Mouse (Mus musculus) embryonic facial prominence, embryonic 11.5 days (tissue): ENCODE measurements around the gene Bdnf. TPM values are rescaled to one million over a fixed set of nuclear protein-coding genes. Genes with fewer than 3 reads are reported as not detected.

Experiments
- ATAC-seq: fragments of 200-750 bp; cut with Nextera tagmentation; replicated peaks from 2 replicates; pipeline ENCODE4 v1.8.0; 2017; ENCODE audit warnings: low read depth; ENCODE audit not compliant: insufficient number of reproducible peaks, low FRiP score, low TSS enrichment
- DNase-seq: peaks from one replicate; pipeline ENCODE4 v3.0.0-alpha.2; 2015; ENCODE audit warnings: low spot score
- H3K27ac ChIP-seq: fragments of 300-500 bp; sonication (generic); replicated peaks from 2 replicates; pipeline ENCODE4 v1.5.1; 2014; ENCODE audit warnings: mild to moderate bottlenecking, low read depth, low read length, control low read depth
- H3K27me3 ChIP-seq: fragments of 300-500 bp; sonication (generic); 2 replicates; pipeline ENCODE4 v1.6.1; 2014; ENCODE audit warnings: mild to moderate bottlenecking, low read length, moderate library complexity, mixed read lengths; ENCODE audit not compliant: control insufficient read depth, insufficient read depth
- H3K36me3 ChIP-seq: fragments of 300-500 bp; sonication (generic); replicated peaks from 2 replicates; pipeline ENCODE4 v1.6.1; 2014; ENCODE audit warnings: low read depth, mild to moderate bottlenecking, low read length, moderate library complexity, mixed read lengths; ENCODE audit not compliant: control insufficient read depth, insufficient read depth
- H3K4me1 ChIP-seq: fragments of 300-500 bp; sonication (generic); 2 replicates; pipeline ENCODE4 v1.6.1; 2014; ENCODE audit warnings: low read length, mixed read lengths; ENCODE audit not compliant: control insufficient read depth, insufficient read depth
- H3K4me2 ChIP-seq: fragments of 300-500 bp; sonication (generic); 2 replicates; pipeline ENCODE4 v1.6.1; 2014; ENCODE audit warnings: low read depth, mild to moderate bottlenecking, control low read depth, low read length, moderate library complexity
- H3K4me3 ChIP-seq: fragments of 300-500 bp; sonication (generic); 2 replicates; pipeline ENCODE4 v1.5.1; 2014; ENCODE audit warnings: low read depth, low read length, control low read depth
- H3K9ac ChIP-seq: fragments of 300-500 bp; sonication (generic); replicated peaks from 2 replicates; pipeline ENCODE4 v1.6.1; 2014; ENCODE audit warnings: mild to moderate bottlenecking, control low read depth, low read length
- H3K9me3 ChIP-seq: fragments of 300-500 bp; sonication (generic); replicated peaks from 2 replicates; pipeline ENCODE4 v1.6.1; 2016; ENCODE audit warnings: mild to moderate bottlenecking, low read length, inconsistent platforms, mixed read lengths; ENCODE audit not compliant: control insufficient read depth
- WGBS: fragments of 180-500 bp; shearing (Covaris S2); extraction: QIAGEN DNeasy Blood & Tissue Kit; methylation state at CpG from one replicate; pipeline ENCODE4 v1.1.7; 2014; 5-methylcytosine and 5-hydroxymethylcytosine counted together
- polyA plus RNA-seq: library from polyadenylated mRNA; unstranded; fragments of >200 nt; fragmentation: Nextera tagmentation; extraction: Ambion mirVana; gene quantifications from 2 replicates; pipeline ENCODE4 v1.2.1, GENCODE M21; 2014

The Bdnf gene
- polyA plus RNA-seq: 6.6 and 7.9 TPM in 2 replicates

- no peaks in the 10 kb centered on the region for H3K9me3 ChIP-seq
- no peak within 1 kb of the TSS for H3K27ac ChIP-seq
- H3K36me3 ChIP-seq: no peaks in the 10 kb centered on the region
- peak within 1 kb of the TSS; percentile 38 for H3K4me3 ChIP-seq
- peaks cover 35% of the 10 kb centered on the region for H3K27me3 ChIP-seq
- no peaks in the 10 kb centered on the region for H3K4me1 ChIP-seq
- ATAC-seq (no peak), DNase-seq (no peak)
- H3K4me2 ChIP-seq: peak within 1 kb of the TSS; percentile 79
- H3K9ac ChIP-seq: no peak within 1 kb of the TSS
- WGBS: under 1% methylated on average over 15 of the region's 15 CpGs
These were observed at the start of gene Bdnf for GRCm38 (mm10) chr2:109674532-109674931. Bdnf (plus strand) TSS chr2:109674700.

DNA sequence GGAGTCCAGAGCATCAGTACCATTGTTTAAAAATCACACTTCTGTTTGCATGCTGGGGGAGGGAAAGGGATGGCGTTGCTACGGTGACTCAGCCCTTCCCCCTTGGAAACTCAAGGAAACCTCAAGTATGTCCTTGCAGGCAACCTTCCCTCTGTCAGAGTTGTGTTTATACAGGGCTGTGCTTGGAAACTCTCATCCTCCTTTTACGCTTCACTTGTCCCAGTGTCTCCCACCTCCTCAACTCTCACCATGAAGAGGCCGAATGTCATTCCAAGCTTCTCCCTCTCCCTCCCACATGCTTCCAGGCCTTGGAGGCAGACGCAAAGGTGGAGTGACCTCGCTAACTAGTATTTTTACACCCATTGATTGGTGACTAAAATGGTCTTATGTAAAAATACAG lies 47.6 kb upstream of the Bdnf start:
- Histone ChIP-seq H3K36me3 (no peaks in the 10 kb centered on the region), H3K27me3 (no peaks in the 10 kb centered on the region), H3K9ac (no peak overlapping the region), H3K4me2 (no peak overlapping the region), H3K4me1 (no peaks in the 10 kb centered on the region), H3K27ac (no peak overlapping the region), H3K9me3 (no peaks in the 10 kb centered on the region), H3K4me3 (no peak overlapping the region)
- no peak for ATAC-seq
- DNase-seq: no peak
- WGBS: 64% methylated on average over 6 of the region's 6 CpGs

- Histone ChIP-seq H3K9me3 (no peaks in the 10 kb centered on the region), H3K9ac (no peak overlapping the region), H3K4me3 (peak overlapping the region; percentile 38), H3K27me3 (peaks cover 35% of the 10 kb centered on the region), H3K4me1 (no peaks in the 10 kb centered on the region), H3K36me3 (no peaks in the 10 kb centered on the region), H3K27ac (no peak overlapping the region), H3K4me2 (peak overlapping the region; percentile 79)
- DNase-seq: peak; percentile 50
- under 1% methylated on average over 48 of the region's 48 CpGs for WGBS
- no peak; the same call in 1 of the 2 replicates for ATAC-seq
These were observed 718 bp upstream of the Bdnf start for GRCm38 (mm10) chr2:109673509-109674455.

DNA sequence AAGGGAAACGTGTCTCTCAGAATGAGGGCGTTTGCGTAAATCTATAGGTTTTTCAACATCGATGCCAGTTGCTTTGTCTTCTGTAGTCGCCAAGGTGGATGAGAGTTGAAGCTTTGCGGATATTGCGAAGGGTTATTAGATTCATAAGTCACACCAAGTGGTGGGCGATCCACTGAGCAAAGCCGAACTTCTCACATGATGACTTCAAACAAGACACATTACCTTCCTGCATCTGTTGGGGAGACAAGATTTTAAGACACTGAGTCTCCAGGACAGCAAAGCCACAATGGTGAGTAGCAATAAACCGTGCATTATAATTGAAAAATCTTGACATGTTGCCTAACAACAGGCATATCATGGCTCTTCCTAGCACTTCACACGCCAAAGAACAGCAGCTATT lies 551 bp downstream of the Bdnf start:
- ATAC-seq (no peak), DNase-seq (no peak)
- Histone ChIP-seq H3K4me3 (no peak overlapping the region), H3K36me3 (no peaks in the 10 kb centered on the region), H3K9ac (no peak overlapping the region), H3K27ac (no peak overlapping the region), H3K4me2 (no peak overlapping the region), H3K27me3 (peaks cover 35% of the 10 kb centered on the region), H3K4me1 (no peaks in the 10 kb centered on the region), H3K9me3 (no peaks in the 10 kb centered on the region)
- WGBS: 6% methylated on average over 11 of the region's 11 CpGs

DNA sequence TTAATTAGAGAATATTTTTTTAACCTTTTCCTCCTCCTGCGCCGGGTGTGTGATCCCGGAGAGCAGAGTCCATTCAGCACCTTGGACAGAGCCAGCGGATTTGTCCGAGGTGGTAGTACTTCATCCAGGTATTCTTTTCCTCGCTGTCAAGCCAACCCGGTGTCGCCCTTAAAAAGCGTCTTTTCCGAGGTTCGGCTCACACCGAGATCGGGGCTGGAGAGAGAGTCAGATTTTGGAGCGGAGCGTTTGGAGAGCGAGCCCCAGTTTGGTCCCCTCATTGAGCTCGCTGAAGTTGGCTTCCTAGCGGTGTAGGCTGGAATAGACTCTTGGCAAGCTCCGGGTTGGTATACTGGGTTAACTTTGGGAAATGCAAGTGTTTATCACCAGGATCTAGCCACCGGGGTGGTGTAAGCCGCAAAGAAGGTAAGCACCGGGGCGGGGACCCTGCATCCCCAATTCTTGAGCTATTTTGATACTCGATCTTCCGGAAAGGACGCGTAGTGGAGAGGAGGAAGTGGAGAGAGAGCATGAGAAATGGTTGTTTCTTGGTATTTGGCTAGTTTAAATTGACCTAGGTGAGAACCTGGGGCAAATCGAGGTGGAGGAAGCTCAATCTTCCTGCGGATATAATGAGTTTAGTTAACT lies 1.6 kb downstream of the Bdnf start:
- DNase-seq: peak; percentile 88
- Histone ChIP-seq H3K36me3 (no peaks in the 10 kb centered on the region), H3K27ac (no peak overlapping the region), H3K27me3 (peaks cover 35% of the 10 kb centered on the region), H3K4me3 (no peak overlapping the region), H3K4me2 (peak overlapping the region; percentile 36), H3K9ac (no peak overlapping the region), H3K4me1 (no peaks in the 10 kb centered on the region), H3K9me3 (no peaks in the 10 kb centered on the region)
- ATAC-seq: no peak
- under 1% methylated on average over 29 of the region's 29 CpGs for WGBS

DNA sequence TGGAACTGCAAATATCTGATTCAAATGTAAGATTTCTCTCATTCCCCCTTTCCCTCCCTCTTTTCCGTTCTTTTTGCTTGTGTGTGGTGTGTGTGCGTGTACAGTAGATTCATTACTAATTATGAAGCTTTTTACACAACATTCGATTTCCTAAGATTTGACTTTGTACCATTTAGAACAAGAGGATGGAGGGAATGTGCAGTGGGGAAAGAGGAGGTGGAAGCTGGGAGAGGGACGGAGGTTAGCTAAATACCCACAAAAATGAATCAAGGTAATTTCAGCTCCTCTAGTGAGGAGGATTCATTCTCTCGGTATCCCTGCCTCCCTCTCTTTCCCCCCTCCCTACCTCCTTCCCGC lies 2.1 kb downstream of the Bdnf start:
- Histone ChIP-seq H3K27ac (no peak overlapping the region), H3K4me3 (no peak overlapping the region), H3K27me3 (peaks cover 35% of the 10 kb centered on the region), H3K4me2 (peak overlapping the region; percentile 97; the same call in 1 of the 2 replicates), H3K9ac (no peak overlapping the region), H3K36me3 (no peaks in the 10 kb centered on the region), H3K4me1 (no peaks in the 10 kb centered on the region), H3K9me3 (no peaks in the 10 kb centered on the region)
- WGBS: 0% methylated on average over 5 of the region's 6 CpGs
- ATAC-seq (no peak), DNase-seq (no peak)

- H3K27me3 ChIP-seq: peaks cover 35% of the 10 kb centered on the region
- peak; percentile 91 for ATAC-seq
- H3K4me3 ChIP-seq: peak overlapping the region; percentile 55
- H3K4me2 ChIP-seq: peak overlapping the region; percentile 97
- H3K9me3 ChIP-seq: no peaks in the 10 kb centered on the region
- H3K9ac ChIP-seq: peak overlapping the region; percentile 58
- H3K36me3 ChIP-seq: no peaks in the 10 kb centered on the region
- H3K27ac ChIP-seq: peak overlapping the region; percentile 35; the same call in 1 of the 2 replicates
- no peaks in the 10 kb centered on the region for H3K4me1 ChIP-seq
- peak; percentile 51 for DNase-seq
- WGBS: under 1% methylated on average over 45 of the region's 50 CpGs
These were observed 3.0 kb downstream of the Bdnf start for GRCm38 (mm10) chr2:109677221-109678089.
